Mouse (Mus musculus) limb, embryonic 13.5 days (tissue): ENCODE measurements around the gene Pacrg. TPM values are rescaled to one million over a fixed set of nuclear protein-coding genes. Genes with fewer than 3 reads are reported as not detected.

Experiments
- ATAC-seq: fragments of 200-750 bp; cut with Nextera tagmentation; 2 replicates; pipeline ENCODE4 v1.8.0; 2017; ENCODE audit warnings: low read depth, moderate number of reproducible peaks, moderate TSS enrichment; ENCODE audit not compliant: low FRiP score
- H3K27ac ChIP-seq: fragments of 300-500 bp; sonication (generic); 2 replicates; pipeline ENCODE4 v1.5.1; 2015; ENCODE audit warnings: inconsistent platforms, mild to moderate bottlenecking, moderate library complexity
- H3K27me3 ChIP-seq: fragments of 300-500 bp; sonication (generic); 2 replicates; pipeline ENCODE4 v1.6.1; 2015; ENCODE audit warnings: mild to moderate bottlenecking, inconsistent platforms
- H3K36me3 ChIP-seq: fragments of 300-500 bp; sonication (generic); 2 replicates; pipeline ENCODE4 v1.6.1; 2015; ENCODE audit warnings: inconsistent platforms, mild to moderate bottlenecking, moderate library complexity
- H3K4me1 ChIP-seq: fragments of 300-500 bp; sonication (generic); 2 replicates; pipeline ENCODE4 v1.6.1; 2015; ENCODE audit warnings: inconsistent platforms
- H3K4me2 ChIP-seq: fragments of 300-500 bp; sonication (generic); replicated peaks from 2 replicates; pipeline ENCODE4 v1.6.1; 2015; ENCODE audit warnings: inconsistent platforms, mild to moderate bottlenecking, moderate library complexity
- H3K4me3 ChIP-seq: fragments of 300-500 bp; sonication (generic); 2 replicates; pipeline ENCODE4 v1.5.1; 2015; ENCODE audit warnings: moderate library complexity, mild to moderate bottlenecking, inconsistent platforms
- H3K9ac ChIP-seq: fragments of 300-500 bp; sonication (generic); 2 replicates; pipeline ENCODE4 v1.6.1; 2015; ENCODE audit warnings: mild to moderate bottlenecking, inconsistent platforms
- H3K9me3 ChIP-seq: fragments of 300-500 bp; sonication (generic); 2 replicates; pipeline ENCODE4 v1.6.1; 2016; ENCODE audit warnings: inconsistent platforms
- WGBS: fragments of 180-500 bp; shearing (Covaris S2); methylation state at CpG from one replicate; pipeline ENCODE4 v1.1.7; 2015; 5-methylcytosine and 5-hydroxymethylcytosine counted together
- polyA plus RNA-seq: library from polyadenylated mRNA; unstranded; fragments of >200 nt; fragmentation: Nextera tagmentation; extraction: Ambion mirVana; gene quantifications from 2 replicates; pipeline ENCODE4 v1.2.1, GENCODE M21; 2015

The Pacrg gene
- polyA plus RNA-seq, 1 experiment from 2014 or later = 1.4 TPM

- WGBS = 81% methylated on average over 13 of the region's 13 CpGs
- Histone ChIP-seq H3K9me3 (no peaks in the 10 kb centered on the region), H3K4me2 (no peak overlapping the region), H3K27me3 (no peaks in the 10 kb centered on the region), H3K4me3 (no peak overlapping the region), H3K9ac (no peak overlapping the region), H3K36me3 (no peaks in the 10 kb centered on the region), H3K27ac (no peak overlapping the region), H3K4me1 (peaks cover 28% of the 10 kb centered on the region)
- no peak for ATAC-seq
These were observed 470.0 kb downstream of the Pacrg start for GRCm38 (mm10) chr17:10369961-10370659.

GRCm38 (mm10) chr17:10367044-10367443, 473.1 kb downstream of the Pacrg start:
- Histone ChIP-seq H3K27me3 (no peaks in the 10 kb centered on the region), H3K4me2 (no peak overlapping the region), H3K9me3 (no peaks in the 10 kb centered on the region), H3K27ac (no peak overlapping the region), H3K4me3 (no peak overlapping the region), H3K9ac (no peak overlapping the region), H3K36me3 (no peaks in the 10 kb centered on the region), H3K4me1 (peaks cover 10% of the 10 kb centered on the region)
- 84% methylated on average over 5 of the region's 5 CpGs for WGBS
- ATAC-seq = no peak

GRCm38 (mm10) chr17:10366577-10366976, 473.5 kb downstream of the Pacrg start:
- WGBS = 85% methylated on average over 4 of the region's 4 CpGs
- H3K4me2 ChIP-seq = no peak overlapping the region
- no peak for ATAC-seq
- H3K27ac ChIP-seq = no peak overlapping the region
- H3K27me3 ChIP-seq = no peaks in the 10 kb centered on the region
- H3K4me1 ChIP-seq = peaks cover 8% of the 10 kb centered on the region; the same call in 1 of the 2 replicates
- no peak overlapping the region for H3K9ac ChIP-seq
- H3K36me3 ChIP-seq = no peaks in the 10 kb centered on the region
- no peaks in the 10 kb centered on the region for H3K9me3 ChIP-seq
- H3K4me3 ChIP-seq = no peak overlapping the region

GRCm38 (mm10) chr17:10365501-10366482, 474.3 kb downstream of the Pacrg start:
- H3K4me1 ChIP-seq = peaks cover 8% of the 10 kb centered on the region; the same call in 1 of the 2 replicates
- WGBS = 76% methylated on average over 13 of the region's 13 CpGs
- H3K27ac ChIP-seq = no peak overlapping the region
- no peak overlapping the region for H3K4me3 ChIP-seq
- H3K4me2 ChIP-seq = no peak overlapping the region
- no peak overlapping the region for H3K9ac ChIP-seq
- ATAC-seq = no peak
- H3K36me3 ChIP-seq = no peaks in the 10 kb centered on the region
- H3K9me3 ChIP-seq = no peaks in the 10 kb centered on the region
- no peaks in the 10 kb centered on the region for H3K27me3 ChIP-seq

GRCm38 (mm10) chr17:10363151-10363550, 477.0 kb downstream of the Pacrg start:
- Histone ChIP-seq H3K27me3 (no peaks in the 10 kb centered on the region), H3K4me2 (no peak overlapping the region), H3K4me3 (no peak overlapping the region), H3K9me3 (no peaks in the 10 kb centered on the region), H3K4me1 (0 out of 2 replicates have a peak, but pooled peaks cover 3% of the 10 kb centered on the region), H3K27ac (no peak overlapping the region), H3K9ac (no peak overlapping the region), H3K36me3 (no peaks in the 10 kb centered on the region)
- ATAC-seq = no peak
- WGBS = 71% methylated on average over 3 of the region's 3 CpGs

- Histone ChIP-seq H3K4me2 (no peak overlapping the region), H3K4me3 (no peak overlapping the region), H3K9me3 (no peaks in the 10 kb centered on the region), H3K9ac (no peak overlapping the region), H3K4me1 (peaks cover under 1% of the 10 kb centered on the region; the same call in 1 of the 2 replicates), H3K27ac (no peak overlapping the region), H3K27me3 (no peaks in the 10 kb centered on the region), H3K36me3 (no peaks in the 10 kb centered on the region)
- WGBS = 88% methylated on average over 7 of the region's 7 CpGs
- no peak for ATAC-seq
These were observed 478.2 kb downstream of the Pacrg start for GRCm38 (mm10) chr17:10361882-10362291.

GRCm38 (mm10) chr17:10360738-10361137, 479.4 kb downstream of the Pacrg start:
- no peak for ATAC-seq
- Histone ChIP-seq H3K36me3 (no peaks in the 10 kb centered on the region), H3K27me3 (no peaks in the 10 kb centered on the region), H3K9me3 (no peaks in the 10 kb centered on the region), H3K4me3 (no peak overlapping the region), H3K4me1 (peaks cover 12% of the 10 kb centered on the region), H3K4me2 (no peak overlapping the region), H3K27ac (no peak overlapping the region), H3K9ac (no peak overlapping the region)
- 72% methylated on average over 4 of the region's 4 CpGs for WGBS

GRCm38 (mm10) chr17:10359466-10359865, 480.6 kb downstream of the Pacrg start:
- no peaks in the 10 kb centered on the region for H3K9me3 ChIP-seq
- H3K4me3 ChIP-seq = no peak overlapping the region
- no peak overlapping the region for H3K9ac ChIP-seq
- H3K4me1 ChIP-seq = peaks cover 19% of the 10 kb centered on the region
- H3K4me2 ChIP-seq = no peak overlapping the region
- H3K27ac ChIP-seq = no peak overlapping the region
- no peak for ATAC-seq
- no peaks in the 10 kb centered on the region for H3K36me3 ChIP-seq
- WGBS = 59% methylated on average over 14 of the region's 14 CpGs
- H3K27me3 ChIP-seq = no peaks in the 10 kb centered on the region

GRCm38 (mm10) chr17:10357348-10357747, 482.8 kb downstream of the Pacrg start:
- Histone ChIP-seq H3K4me3 (no peak overlapping the region), H3K27ac (no peak overlapping the region), H3K9me3 (no peaks in the 10 kb centered on the region), H3K27me3 (no peaks in the 10 kb centered on the region), H3K9ac (no peak overlapping the region), H3K4me1 (peaks cover 19% of the 10 kb centered on the region), H3K4me2 (no peak overlapping the region), H3K36me3 (no peaks in the 10 kb centered on the region)
- ATAC-seq = no peak
- WGBS = 81% methylated on average over 12 of the region's 12 CpGs

- WGBS = 48% methylated on average over 6 of the region's 6 CpGs
- Histone ChIP-seq H3K9ac (no peak overlapping the region), H3K4me1 (peaks cover 19% of the 10 kb centered on the region), H3K27me3 (no peaks in the 10 kb centered on the region), H3K4me2 (no peak overlapping the region), H3K36me3 (no peaks in the 10 kb centered on the region), H3K27ac (no peak overlapping the region), H3K9me3 (no peaks in the 10 kb centered on the region), H3K4me3 (no peak overlapping the region)
- no peak for ATAC-seq
These were observed 483.8 kb downstream of the Pacrg start for GRCm38 (mm10) chr17:10356294-10356693.

- H3K27me3 ChIP-seq = no peaks in the 10 kb centered on the region
- no peaks in the 10 kb centered on the region for H3K9me3 ChIP-seq
- H3K36me3 ChIP-seq = no peaks in the 10 kb centered on the region
- no peak for ATAC-seq
- H3K4me2 ChIP-seq = no peak overlapping the region
- WGBS = 6% methylated on average over 8 of the region's 8 CpGs
- H3K9ac ChIP-seq = no peak overlapping the region
- H3K4me3 ChIP-seq = no peak overlapping the region
- H3K4me1 ChIP-seq = peaks cover 19% of the 10 kb centered on the region
- H3K27ac ChIP-seq = no peak overlapping the region
These were observed 484.4 kb downstream of the Pacrg start for GRCm38 (mm10) chr17:10355746-10356145.
